Mouse (Mus musculus): ENCODE data around the gene 4930522L14Rik.
"Not testable (repeated sequence)": the region's sequence is repeated elsewhere in the genome, so short reads cannot be mapped to it uniquely, and the experiment has no call there.

Gene 4930522L14Rik

DNA sequence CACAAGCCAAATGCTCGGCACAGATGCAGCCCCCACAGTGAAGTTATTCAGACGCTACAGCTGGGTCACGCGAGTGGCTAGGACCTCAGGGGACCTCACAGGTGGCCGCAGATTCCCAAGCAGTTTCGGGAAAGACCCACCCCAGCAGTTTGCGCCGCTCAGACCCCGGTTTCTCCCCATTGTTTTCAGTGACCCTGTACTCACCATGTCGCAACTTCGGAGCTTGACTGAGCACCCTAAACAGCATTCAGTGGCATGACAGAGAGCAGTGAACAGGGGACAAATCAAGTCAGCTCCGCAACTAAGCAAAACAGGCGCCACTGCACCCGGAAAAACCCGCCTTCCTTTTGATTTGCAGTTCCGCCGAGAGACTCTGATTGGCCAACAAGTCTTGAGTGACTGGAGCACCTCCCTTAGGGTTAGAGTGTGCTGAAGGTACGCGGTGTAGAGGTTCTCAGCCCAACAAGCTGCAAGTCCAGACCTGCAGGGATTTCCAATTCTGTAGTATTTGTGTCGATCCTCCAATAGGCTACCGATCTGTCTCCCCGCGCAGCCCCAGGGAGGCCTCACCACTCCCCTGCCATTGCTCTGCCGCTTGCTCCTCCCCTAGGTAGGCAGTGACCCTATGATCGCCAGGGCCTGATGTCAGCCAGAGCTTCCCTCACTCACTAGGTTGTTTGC lies at the start of gene 4930522L14Rik:
Gene 4930522L14Rik, minus strand, starts transcription at position 496 of the 681 bp plus-strand sequence.
- peak; percentile 46 for DNase-seq (ENCODE audit: low spot score)

DNA sequence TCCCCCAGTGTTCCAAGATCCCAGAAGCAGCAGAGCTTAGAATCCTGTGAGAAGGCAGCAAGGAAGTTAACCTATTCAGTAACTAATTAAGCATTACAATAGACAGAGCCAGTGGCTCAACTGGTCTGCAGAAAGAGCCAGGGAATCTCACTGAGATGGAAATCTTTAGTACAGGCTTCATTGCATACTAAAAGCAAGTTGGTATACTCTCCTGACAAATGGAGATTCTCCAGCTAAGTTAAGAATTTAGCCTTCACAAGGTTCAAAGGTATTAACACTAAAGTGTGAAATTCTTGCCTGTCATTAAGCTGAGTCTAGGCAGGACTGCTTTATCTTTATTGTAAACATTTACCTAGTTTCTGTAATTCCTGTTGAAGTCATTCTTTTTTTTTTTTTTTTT lies 49.8 kb upstream of the 4930522L14Rik start:
- not testable (repeated sequence) for DNase-seq (ENCODE audit: low spot score)

DNA sequence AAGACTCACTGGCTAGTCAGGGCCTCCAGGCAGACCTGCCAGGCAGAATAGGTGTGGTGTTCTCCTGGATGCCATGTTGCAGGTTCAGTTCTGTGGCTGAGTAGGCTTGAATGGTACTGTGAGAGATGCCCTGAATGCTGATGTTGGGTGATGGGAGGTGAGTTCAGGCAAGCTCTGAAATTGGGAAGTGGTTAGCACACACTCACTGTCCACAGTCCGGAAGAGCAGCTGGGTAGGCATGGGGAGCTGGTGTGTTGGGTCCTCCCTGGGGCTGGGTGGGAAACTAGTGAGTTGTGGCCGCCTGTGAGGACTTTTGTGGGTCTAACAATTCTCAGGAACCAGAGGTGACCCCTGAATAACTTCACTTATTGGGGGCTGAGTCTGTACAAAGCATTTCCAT lies 48.3 kb upstream of the 4930522L14Rik start:
- not testable (repeated sequence) for DNase-seq (ENCODE audit: low spot score)

DNA sequence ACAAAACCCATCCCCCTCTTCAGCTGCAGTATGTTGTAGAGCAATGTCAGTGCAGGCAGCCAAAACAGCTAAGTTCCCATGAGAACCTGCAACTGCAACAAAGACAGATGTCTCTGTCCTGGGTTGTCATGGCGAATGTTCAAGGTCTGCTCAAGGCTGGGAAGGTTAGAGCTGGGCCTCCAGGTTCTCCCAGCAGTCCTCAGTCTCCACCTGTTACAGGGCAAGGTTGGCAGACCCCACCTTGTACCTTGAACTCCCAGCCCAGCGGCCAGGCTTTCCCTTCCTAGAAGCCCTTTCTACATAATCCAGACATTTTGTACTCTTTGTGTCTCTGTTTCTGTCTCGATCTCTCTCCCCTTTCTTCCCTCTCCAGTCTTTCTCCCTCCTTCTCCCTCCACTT lies 45.3 kb upstream of the 4930522L14Rik start:
- DNase-seq (ENCODE audit: low spot score): not testable (repeated sequence)

DNA sequence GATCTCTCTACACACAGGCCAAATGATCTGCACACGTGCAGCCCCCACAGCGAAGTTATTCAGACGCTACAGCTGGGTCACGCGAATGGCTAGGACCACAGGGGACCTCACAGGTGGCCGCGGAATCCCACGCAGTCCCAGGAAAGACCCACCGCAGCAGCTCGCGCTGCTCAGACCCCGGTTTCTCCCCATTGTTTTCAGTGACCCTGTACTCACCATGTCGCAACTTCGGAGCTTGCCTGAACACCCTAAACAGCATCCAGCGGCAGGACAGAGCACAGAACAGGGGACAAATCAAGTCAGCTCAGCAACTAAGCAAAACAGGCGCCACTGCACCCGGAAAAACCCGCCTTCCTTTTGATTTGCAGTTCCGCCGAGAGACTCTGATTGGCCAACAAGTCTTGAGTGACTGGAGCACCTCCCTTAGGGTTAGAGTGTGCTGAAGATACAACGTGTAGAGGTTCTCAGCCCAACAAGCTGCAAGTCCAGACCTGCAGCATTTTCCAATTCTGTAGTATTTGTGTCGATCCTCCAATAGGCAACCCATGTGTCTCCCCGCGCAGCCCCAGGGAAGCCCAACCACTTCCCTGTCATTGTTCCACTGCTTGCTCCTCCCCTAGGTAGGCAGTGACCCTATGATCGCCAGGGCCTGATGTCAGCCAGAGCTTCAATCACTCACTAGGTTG lies 44.4 kb upstream of the 4930522L14Rik start:
- peak; percentile 69 for DNase-seq (ENCODE audit: low spot score)

DNA sequence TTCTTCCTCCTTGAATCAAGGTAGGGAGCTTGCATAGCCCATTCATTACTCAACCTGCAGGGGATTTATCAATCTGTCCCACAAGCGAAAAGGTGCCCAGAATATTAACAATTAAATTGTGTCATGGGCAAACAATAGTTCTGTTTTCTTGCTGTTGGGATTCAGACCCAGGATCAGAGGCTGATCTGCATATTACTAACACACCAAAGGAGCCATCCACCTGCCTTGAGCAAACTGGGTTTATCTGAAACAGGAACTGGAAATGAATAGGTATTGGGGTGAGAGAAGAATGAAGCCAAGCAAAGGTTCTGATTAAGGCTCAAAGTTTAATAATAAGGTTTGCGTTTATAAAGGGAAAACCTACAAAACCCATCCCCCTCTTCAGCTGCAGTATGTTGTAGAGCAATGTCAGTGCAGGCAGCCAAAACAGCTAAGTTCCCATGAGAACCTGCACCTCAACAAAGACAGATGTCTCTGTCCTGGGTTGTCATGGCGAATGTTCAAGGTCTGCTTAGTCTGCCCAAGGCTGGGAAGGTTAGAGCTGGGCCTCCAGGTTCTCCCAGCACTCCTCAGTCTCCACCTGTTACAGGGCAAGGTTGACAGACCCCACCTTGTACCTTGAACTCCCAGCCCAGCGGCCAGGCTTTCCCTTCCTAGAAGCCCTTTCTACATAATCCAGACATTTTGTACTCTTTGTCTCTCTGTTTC lies 541 bp upstream of the 4930522L14Rik start:
- DNase-seq (ENCODE audit: low spot score): not testable (repeated sequence)

DNA sequence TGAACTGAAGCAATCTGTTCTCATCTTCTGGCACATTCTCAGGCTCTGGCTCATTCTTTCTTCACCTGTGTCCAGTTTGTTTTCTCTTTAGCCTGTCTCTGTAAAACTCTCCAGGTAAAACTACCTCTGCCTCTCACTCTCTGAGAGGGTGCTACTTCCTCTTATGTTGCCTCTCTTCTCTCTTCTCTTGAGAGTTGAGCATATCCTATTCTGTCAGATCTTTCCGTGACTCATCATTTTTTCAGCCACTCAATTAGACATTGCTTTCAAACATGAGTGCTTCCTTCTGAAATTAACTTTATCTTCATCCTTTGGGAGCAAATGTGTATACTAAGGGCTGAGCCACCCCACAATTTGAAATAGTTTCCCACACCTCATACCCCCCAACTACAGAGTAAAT lies 6.6 kb downstream of the 4930522L14Rik start:
- DNase-seq (ENCODE audit: low spot score): not testable (repeated sequence)

DNA sequence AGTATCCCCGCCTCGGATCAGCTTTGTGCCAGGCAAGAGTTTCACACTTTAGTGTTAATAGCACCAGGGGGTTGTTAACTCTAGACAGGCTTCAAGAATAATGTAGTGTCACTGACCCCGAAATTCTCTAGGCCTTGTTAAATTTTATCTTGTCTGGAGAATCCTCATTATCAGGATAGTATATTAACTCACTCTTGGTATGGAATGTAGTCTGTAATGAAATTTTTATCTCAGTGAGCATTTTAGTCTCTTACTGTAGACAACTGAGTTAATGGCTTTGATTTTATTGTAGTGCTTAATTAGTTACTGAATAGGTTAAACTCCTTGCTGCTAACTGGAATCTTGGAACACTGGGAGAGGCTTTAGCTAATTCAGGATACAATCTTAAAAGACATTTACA lies 34.3 kb downstream of the 4930522L14Rik start:
- DNase-seq (ENCODE audit: low spot score): not testable (repeated sequence)

DNA sequence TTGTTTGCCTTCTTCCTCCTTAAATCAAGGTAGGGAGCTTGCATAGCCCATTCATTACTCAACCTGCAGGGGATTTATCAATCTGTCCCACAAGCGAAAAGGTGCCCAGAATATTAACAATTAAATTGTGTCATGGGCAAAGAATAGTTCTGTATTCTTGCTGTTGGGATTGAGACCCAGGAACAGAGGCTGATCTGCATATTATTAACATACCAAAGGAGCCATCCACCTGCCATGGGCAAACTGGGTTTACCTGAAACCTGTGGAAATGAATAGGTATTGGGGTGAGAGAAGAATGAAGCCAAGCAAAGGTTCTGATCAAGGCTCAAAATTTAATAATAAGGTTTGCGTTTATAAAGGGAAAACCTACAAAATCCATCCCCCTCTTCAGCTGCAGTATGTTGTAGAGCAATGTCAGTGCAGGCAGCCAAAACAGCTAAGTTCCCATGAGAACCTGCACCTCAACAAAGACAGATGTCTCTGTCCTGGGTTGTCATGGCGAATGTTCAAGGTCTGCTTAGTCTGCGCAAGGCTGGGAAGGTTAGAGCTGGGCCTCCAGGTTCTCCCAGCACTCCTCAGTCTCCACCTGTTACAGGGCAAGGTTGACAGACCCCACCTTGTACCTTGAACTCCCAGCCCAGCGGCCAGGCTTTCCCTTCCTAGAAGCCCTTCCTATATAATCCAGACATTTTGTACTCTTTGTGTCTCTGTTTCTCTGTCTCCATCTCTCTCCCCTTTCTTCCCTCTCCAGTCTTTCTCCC lies 60.3 kb downstream of the 4930522L14Rik start:
- DNase-seq (ENCODE audit: low spot score): not testable (repeated sequence)

DNA sequence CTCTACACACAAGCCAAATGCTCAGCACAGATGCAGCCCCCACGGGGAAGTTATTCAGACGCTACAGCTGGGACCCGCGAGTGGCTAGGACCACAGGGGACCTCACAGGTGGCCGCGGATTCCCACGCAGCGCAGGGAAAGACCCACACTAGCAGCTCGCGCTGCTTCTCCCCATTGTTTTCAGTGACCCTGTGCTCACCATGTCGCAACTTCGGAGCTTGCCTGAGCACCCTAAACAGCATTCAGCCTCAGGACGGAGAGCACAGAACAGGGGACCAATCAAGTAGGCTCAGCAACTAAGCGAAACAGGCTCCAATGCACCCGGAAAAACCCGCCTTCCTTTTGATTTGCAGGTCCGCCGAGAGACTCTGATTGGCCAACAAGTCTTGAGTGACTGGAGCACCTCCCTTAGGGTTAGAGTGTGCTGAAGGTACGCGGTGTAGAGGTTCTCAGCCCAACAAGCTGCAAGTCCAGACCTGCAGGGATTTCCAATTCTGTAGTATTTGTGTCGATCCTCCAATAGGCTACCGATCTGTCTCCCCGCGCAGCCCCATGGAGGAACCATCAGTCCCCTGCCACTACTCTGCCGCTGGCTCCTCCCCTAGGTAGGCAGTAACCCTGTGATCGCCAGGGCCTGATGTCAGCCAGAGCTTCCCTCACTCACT lies 61.0 kb downstream of the 4930522L14Rik start, which contains the start of gene 5430403G16Rik:
Gene 5430403G16Rik, minus strand, starts transcription at position 505 of the 665 bp plus-strand sequence.
- DNase-seq (ENCODE audit: low spot score): peak; percentile 91
